Mouse (Mus musculus) hindbrain, embryonic 10.5 days (tissue): ENCODE measurements around the gene Rtkn2. TPM values are rescaled to one million over a fixed set of nuclear protein-coding genes. Genes with fewer than 3 reads are reported as not detected.

ENCODE experiments used
- DNase-seq: peaks from one replicate; pipeline ENCODE4 v3.0.0-alpha.2; 2017; ENCODE audit warnings: low spot score
- H3K27ac ChIP-seq: fragments of 300-500 bp; sonication (generic); 2 replicates; pipeline ENCODE4 v1.5.1; 2016; ENCODE audit warnings: mild to moderate bottlenecking, moderate library complexity
- H3K27me3 ChIP-seq: fragments of 300-500 bp; sonication (generic); 2 replicates; pipeline ENCODE4 v1.6.1; 2016; ENCODE audit warnings: mild to moderate bottlenecking; ENCODE audit not compliant: poor library complexity, insufficient read depth, severe bottlenecking
- H3K36me3 ChIP-seq: fragments of 300-500 bp; sonication (generic); 2 replicates; pipeline ENCODE4 v1.6.1; 2016; ENCODE audit warnings: mild to moderate bottlenecking, moderate library complexity
- H3K4me1 ChIP-seq: fragments of 300-500 bp; sonication (generic); replicated peaks from 2 replicates; pipeline ENCODE4 v1.6.1; 2016; ENCODE audit warnings: mild to moderate bottlenecking
- H3K4me3 ChIP-seq: fragments of 300-500 bp; sonication (generic); 2 replicates; pipeline ENCODE4 v1.5.1; 2016; ENCODE audit warnings: mild to moderate bottlenecking, moderate library complexity
- H3K9me3 ChIP-seq: fragments of 300-500 bp; sonication (generic); 2 replicates; pipeline ENCODE4 v1.6.1; 2016; ENCODE audit warnings: mild to moderate bottlenecking, moderate library complexity
- WGBS: fragments of 180-500 bp; shearing (Covaris S2); methylation state at CpG from one replicate; pipeline ENCODE4 v1.1.7; 2016; 5-methylcytosine and 5-hydroxymethylcytosine counted together
- polyA plus RNA-seq: library from polyadenylated mRNA; unstranded; fragments of >200 nt; fragmentation: Nextera tagmentation; extraction: Ambion mirVana; gene quantifications from 2 replicates; pipeline ENCODE4 v1.2.1, GENCODE M21; 2016

The Rtkn2 gene
- polyA plus RNA-seq, 1 experiment from 2014 or later = 18.9 TPM

DNA sequence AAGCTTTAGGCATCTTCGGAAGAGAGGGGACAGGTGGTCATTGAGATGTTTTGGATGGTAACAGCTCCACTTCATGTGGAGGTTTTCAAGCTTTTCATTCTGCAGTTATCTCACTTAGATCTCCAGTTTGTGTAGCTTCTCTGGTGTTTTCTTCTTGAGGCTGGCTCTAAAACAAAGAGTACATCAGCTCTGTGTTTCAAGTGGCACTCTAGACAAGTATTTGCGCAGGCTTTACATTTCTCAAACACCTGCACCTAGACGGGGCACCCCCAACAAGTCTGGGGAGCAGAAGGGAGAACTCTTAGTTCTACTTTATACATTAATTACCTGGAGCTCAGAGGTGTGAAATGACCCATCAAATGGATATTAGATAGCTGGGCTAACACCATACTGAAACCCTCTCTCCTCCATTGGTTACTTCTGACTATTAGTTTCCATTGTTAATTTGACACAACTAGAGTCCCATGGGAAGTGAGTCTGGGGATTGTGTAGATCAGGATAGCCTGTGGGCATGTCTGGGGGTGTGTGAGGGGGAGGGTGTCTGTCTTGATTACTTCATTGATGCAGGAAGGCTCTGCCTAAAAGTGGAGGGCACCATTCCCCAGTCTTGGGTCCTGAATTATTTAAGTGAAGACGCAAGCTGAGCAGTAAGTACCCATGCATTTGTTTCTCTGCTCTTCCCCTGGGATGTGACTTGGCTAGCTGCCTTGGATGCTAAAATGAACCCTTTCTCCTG is 14.0 kb upstream of the Rtkn2 start:
- Histone ChIP-seq H3K36me3 (no peaks in the 10 kb centered on the region), H3K27ac (peak overlapping the region; percentile 66), H3K27me3 (no peaks in the 10 kb centered on the region), H3K9me3 (no peaks in the 10 kb centered on the region), H3K4me3 (no peak overlapping the region), H3K4me1 (peaks cover 44% of the 10 kb centered on the region)
- DNase-seq = no peak
- 79% methylated on average over 4 of the region's 4 CpGs for WGBS

DNA sequence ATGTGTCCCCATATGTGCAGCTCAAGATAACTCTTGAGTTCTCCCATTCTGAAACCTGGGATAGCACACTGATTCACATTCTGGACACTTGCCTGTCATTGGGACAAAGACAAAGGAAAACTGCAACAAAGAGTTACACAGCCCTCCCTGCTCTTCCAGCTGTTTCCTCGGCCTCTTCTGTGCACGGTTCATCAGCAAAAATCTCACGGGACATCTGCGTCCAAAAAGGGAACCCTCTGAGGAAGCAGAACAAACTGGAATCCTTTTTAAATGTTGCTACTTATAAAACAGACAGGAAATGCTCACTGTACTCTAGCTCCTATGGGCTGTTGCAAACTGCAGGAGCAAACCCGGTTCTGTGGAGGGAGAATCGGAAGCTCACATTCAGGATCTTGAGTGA is 13.3 kb upstream of the Rtkn2 start:
- no peak overlapping the region for H3K4me3 ChIP-seq
- no peaks in the 10 kb centered on the region for H3K27me3 ChIP-seq
- H3K4me1 ChIP-seq = peaks cover 42% of the 10 kb centered on the region
- DNase-seq = peak; percentile 24
- WGBS = 24% methylated on average over 6 of the region's 6 CpGs
- peak overlapping the region; percentile 66 for H3K27ac ChIP-seq
- H3K9me3 ChIP-seq = no peaks in the 10 kb centered on the region
- H3K36me3 ChIP-seq = no peaks in the 10 kb centered on the region

- Histone ChIP-seq H3K4me3 (no peak overlapping the region), H3K36me3 (no peaks in the 10 kb centered on the region), H3K9me3 (no peaks in the 10 kb centered on the region), H3K4me1 (peaks cover 42% of the 10 kb centered on the region), H3K27me3 (no peaks in the 10 kb centered on the region), H3K27ac (0 out of 2 replicates have a peak overlapping the region, but pooled peaks have one; percentile 66)
- WGBS = 80% methylated on average over 2 of the region's 2 CpGs
- DNase-seq = no peak
These were observed 12.4 kb upstream of the Rtkn2 start for GRCm38 (mm10) chr10:67966983-67967382.

GRCm38 (mm10) chr10:67971166-67971796 is 8.1 kb upstream of the Rtkn2 start:
- peaks cover 7% of the 10 kb centered on the region for H3K4me1 ChIP-seq
- no peak overlapping the region for H3K4me3 ChIP-seq
- DNase-seq = no peak
- no peaks in the 10 kb centered on the region for H3K9me3 ChIP-seq
- WGBS = 60% methylated on average over 11 of the region's 11 CpGs
- no peaks in the 10 kb centered on the region for H3K36me3 ChIP-seq
- H3K27ac ChIP-seq = no peak overlapping the region
- H3K27me3 ChIP-seq = no peaks in the 10 kb centered on the region

DNA sequence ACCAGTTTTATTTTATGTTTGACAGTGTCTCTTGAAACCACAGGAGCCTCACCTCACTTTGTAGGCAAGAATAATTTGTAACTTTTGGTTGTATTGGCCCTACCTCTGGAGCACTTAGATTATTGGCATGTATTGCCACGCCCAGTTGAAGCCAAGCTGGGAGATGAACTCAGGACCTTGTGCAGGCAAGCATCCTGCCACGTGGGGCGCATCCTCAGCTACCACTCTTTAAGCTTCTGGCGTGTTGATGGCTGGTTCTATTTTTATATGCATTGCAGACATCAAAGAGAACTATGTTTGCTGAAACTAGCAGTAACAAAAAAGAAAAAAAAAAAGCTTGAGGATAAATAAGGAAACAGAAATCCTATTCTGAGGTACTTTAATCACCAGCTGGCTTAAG is 2.1 kb upstream of the Rtkn2 start:
- WGBS = 64% methylated on average over 4 of the region's 4 CpGs
- Histone ChIP-seq H3K27ac (no peak overlapping the region), H3K9me3 (no peaks in the 10 kb centered on the region), H3K4me3 (no peak overlapping the region), H3K36me3 (0 out of 2 replicates have a peak, but pooled peaks cover under 1% of the 10 kb centered on the region), H3K27me3 (no peaks in the 10 kb centered on the region), H3K4me1 (peaks cover 24% of the 10 kb centered on the region)
- DNase-seq = no peak

- no peaks in the 10 kb centered on the region for H3K9me3 ChIP-seq
- H3K4me1 ChIP-seq = peaks cover 21% of the 10 kb centered on the region
- DNase-seq = no peak
- WGBS = 92% methylated on average over 8 of the region's 8 CpGs
- no peak overlapping the region for H3K4me3 ChIP-seq
- no peak overlapping the region for H3K27ac ChIP-seq
- peaks cover 23% of the 10 kb centered on the region for H3K36me3 ChIP-seq
- H3K27me3 ChIP-seq = no peaks in the 10 kb centered on the region
These were observed 4.4 kb downstream of the Rtkn2 start for GRCm38 (mm10) chr10:67983776-67984175.

DNA sequence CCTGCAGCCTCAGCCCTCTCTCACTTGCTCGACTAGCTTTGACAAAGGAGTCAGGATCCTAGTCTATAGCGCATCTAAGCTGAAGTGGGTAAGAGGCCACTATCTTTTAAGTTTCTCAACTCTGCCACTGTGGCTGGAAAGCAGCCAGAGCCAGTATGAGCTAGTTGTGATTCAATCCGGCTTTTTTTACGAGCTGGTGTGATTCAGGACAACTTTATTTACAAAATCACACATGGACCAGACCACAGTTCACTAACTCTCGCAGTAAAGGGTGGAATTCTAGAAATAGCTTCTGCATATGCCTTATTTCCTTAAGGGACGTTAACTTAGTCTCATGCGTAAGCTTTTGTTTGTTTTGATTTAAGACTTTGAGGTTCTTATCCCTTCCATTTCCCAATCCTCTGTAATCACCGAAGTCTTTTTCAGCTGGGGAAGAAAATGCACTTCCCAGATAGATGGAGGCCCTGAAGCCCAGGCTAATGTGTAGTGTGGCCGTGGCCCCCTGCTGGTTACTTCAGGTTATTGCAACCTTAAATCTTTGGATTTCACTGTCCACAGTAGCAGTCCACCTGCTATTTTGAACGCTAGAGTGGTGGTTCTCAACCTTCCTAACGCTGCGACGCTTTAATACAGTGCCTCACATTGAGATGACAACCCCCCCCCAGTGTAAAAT is 5.0 kb downstream of the Rtkn2 start:
- H3K36me3 ChIP-seq = peaks cover 29% of the 10 kb centered on the region
- H3K27me3 ChIP-seq = no peaks in the 10 kb centered on the region
- peak; percentile 50 for DNase-seq
- no peak overlapping the region for H3K4me3 ChIP-seq
- H3K9me3 ChIP-seq = no peaks in the 10 kb centered on the region
- no peak overlapping the region for H3K27ac ChIP-seq
- peaks cover 17% of the 10 kb centered on the region for H3K4me1 ChIP-seq
- WGBS = 56% methylated on average over 13 of the region's 13 CpGs

DNA sequence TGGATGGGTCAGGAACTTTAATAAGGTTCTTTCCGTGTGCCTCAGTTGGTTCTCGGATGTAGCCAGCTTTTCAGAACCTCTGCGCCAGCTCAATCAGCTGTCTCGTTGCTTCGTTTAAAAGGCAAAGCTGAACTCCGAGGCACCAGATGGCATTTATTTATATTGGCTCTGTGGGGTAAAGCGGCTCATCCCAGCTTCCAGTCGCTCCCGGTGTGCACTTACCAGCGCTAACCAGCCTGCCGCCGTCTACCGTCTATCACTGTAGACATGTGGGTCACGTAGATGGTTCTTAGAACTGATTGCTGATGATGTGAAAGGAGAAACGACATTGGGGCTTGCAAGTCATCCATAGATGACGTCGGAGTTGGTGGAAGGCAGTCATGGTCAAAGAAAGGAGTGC is 5.7 kb downstream of the Rtkn2 start:
- H3K36me3 ChIP-seq = peaks cover 36% of the 10 kb centered on the region
- no peak overlapping the region for H3K27ac ChIP-seq
- WGBS = 92% methylated on average over 17 of the region's 17 CpGs
- H3K9me3 ChIP-seq = no peaks in the 10 kb centered on the region
- no peak for DNase-seq
- peaks cover 10% of the 10 kb centered on the region for H3K4me1 ChIP-seq
- H3K4me3 ChIP-seq = no peak overlapping the region
- no peaks in the 10 kb centered on the region for H3K27me3 ChIP-seq

- Histone ChIP-seq H3K27me3 (no peaks in the 10 kb centered on the region), H3K27ac (no peak overlapping the region), H3K4me1 (no peaks in the 10 kb centered on the region), H3K36me3 (peaks cover 49% of the 10 kb centered on the region), H3K4me3 (no peak overlapping the region), H3K9me3 (peaks cover 8% of the 10 kb centered on the region; the same call in 1 of the 2 replicates)
- no peak for DNase-seq
- WGBS = 67% methylated on average over 12 of the region's 12 CpGs
These were observed 16.0 kb downstream of the Rtkn2 start for GRCm38 (mm10) chr10:67995356-67995755.

- Histone ChIP-seq H3K27ac (no peak overlapping the region), H3K27me3 (no peaks in the 10 kb centered on the region), H3K9me3 (peaks cover 6% of the 10 kb centered on the region; the same call in 1 of the 2 replicates), H3K4me1 (no peaks in the 10 kb centered on the region), H3K36me3 (peaks cover 42% of the 10 kb centered on the region), H3K4me3 (no peak overlapping the region)
- DNase-seq = no peak
- 0% methylated on average over 1 of the region's 1 CpGs for WGBS
These were observed 16.8 kb downstream of the Rtkn2 start for GRCm38 (mm10) chr10:67996171-67996570.

- H3K4me3 ChIP-seq = no peak overlapping the region
- H3K27me3 ChIP-seq = no peaks in the 10 kb centered on the region
- no peaks in the 10 kb centered on the region for H3K4me1 ChIP-seq
- H3K36me3 ChIP-seq = peaks cover 42% of the 10 kb centered on the region
- peak; percentile 78 for DNase-seq
- no peaks in the 10 kb centered on the region for H3K9me3 ChIP-seq
- H3K27ac ChIP-seq = peak overlapping the region; percentile 26; the same call in 1 of the 2 replicates
- 38% methylated on average over 13 of the region's 13 CpGs for WGBS
These were observed 18.8 kb downstream of the Rtkn2 start for GRCm38 (mm10) chr10:67998116-67998635.

DNA sequence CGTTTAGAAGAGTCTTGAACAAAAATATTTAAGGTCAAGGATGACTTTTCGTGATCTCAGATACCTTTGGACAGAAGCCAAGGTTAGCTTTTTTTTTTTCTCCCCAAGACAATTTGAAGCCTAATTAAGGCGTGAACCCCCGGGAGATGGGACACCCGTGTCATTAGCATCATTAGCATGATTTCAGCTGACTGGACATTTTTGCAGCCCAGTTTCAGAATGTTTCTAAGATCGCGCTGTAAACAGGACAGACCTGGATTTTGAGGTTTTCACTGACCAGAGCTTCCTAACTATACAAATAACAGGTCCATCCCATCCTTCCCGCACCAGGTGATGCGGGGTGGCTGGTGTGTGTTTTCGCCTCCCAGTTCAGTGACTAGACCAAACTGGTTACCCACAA is 19.8 kb downstream of the Rtkn2 start:
- H3K4me3 ChIP-seq = no peak overlapping the region
- no peaks in the 10 kb centered on the region for H3K27me3 ChIP-seq
- no peak overlapping the region for H3K27ac ChIP-seq
- H3K9me3 ChIP-seq = no peaks in the 10 kb centered on the region
- H3K4me1 ChIP-seq = 0 out of 2 replicates have a peak, but pooled peaks cover 2% of the 10 kb centered on the region
- 94% methylated on average over 10 of the region's 10 CpGs for WGBS
- peaks cover 46% of the 10 kb centered on the region for H3K36me3 ChIP-seq
- DNase-seq = no peak

- no peak for DNase-seq
- Histone ChIP-seq H3K9me3 (no peaks in the 10 kb centered on the region), H3K36me3 (peaks cover 61% of the 10 kb centered on the region), H3K4me3 (no peak overlapping the region), H3K4me1 (0 out of 2 replicates have a peak, but pooled peaks cover 2% of the 10 kb centered on the region), H3K27me3 (no peaks in the 10 kb centered on the region), H3K27ac (no peak overlapping the region)
- 89% methylated on average over 6 of the region's 6 CpGs for WGBS
These were observed 22.1 kb downstream of the Rtkn2 start for GRCm38 (mm10) chr10:68001456-68001855.
